Mouse (Mus musculus) limb, embryonic 11.5 days (tissue): ENCODE measurements around the gene Zfp804b. TPM values are rescaled to one million over a fixed set of nuclear protein-coding genes. Genes with fewer than 3 reads are reported as not detected.

Experiments used
- ATAC-seq: fragments of 200-750 bp; cut with Nextera tagmentation; 2 replicates; pipeline ENCODE4 v1.8.0; 2017; ENCODE audit warnings: low read depth; ENCODE audit not compliant: insufficient number of reproducible peaks, low FRiP score, low TSS enrichment
- DNase-seq: peaks from one replicate; pipeline ENCODE4 v3.0.0-alpha.2; 2015; ENCODE audit warnings: low spot score
- H3K27ac ChIP-seq: fragments of 300-500 bp; sonication (generic); replicated peaks from 2 replicates; pipeline ENCODE4 v1.5.1; 2014; ENCODE audit warnings: low read depth, mild to moderate bottlenecking, low read length
- H3K27me3 ChIP-seq: fragments of 300-500 bp; sonication (generic); 2 replicates; pipeline ENCODE4 v1.6.1; 2014; ENCODE audit warnings: mild to moderate bottlenecking, low read length, mixed read lengths; ENCODE audit not compliant: control insufficient read depth, insufficient read depth
- H3K36me3 ChIP-seq: fragments of 300-500 bp; sonication (generic); 2 replicates; pipeline ENCODE4 v1.6.1; 2014; ENCODE audit warnings: mild to moderate bottlenecking, low read length, moderate library complexity, mixed read lengths; ENCODE audit not compliant: control insufficient read depth, insufficient read depth
- H3K4me1 ChIP-seq: fragments of 300-500 bp; sonication (generic); 2 replicates; pipeline ENCODE4 v1.6.1; 2014; ENCODE audit warnings: low read length, mixed read lengths; ENCODE audit not compliant: control insufficient read depth, insufficient read depth
- H3K4me2 ChIP-seq: fragments of 300-500 bp; sonication (generic); 2 replicates; pipeline ENCODE4 v1.6.1; 2014; ENCODE audit warnings: low read depth, mild to moderate bottlenecking, moderate library complexity; ENCODE audit not compliant: severe bottlenecking
- H3K4me3 ChIP-seq: fragments of 300-500 bp; sonication (generic); 2 replicates; pipeline ENCODE4 v1.5.1; 2014; ENCODE audit warnings: low read depth, low read length
- H3K9ac ChIP-seq: fragments of 300-500 bp; sonication (generic); 2 replicates; pipeline ENCODE4 v1.6.1; 2014; ENCODE audit warnings: mild to moderate bottlenecking, low read length
- H3K9me3 ChIP-seq: fragments of 300-500 bp; sonication (generic); 2 replicates; pipeline ENCODE4 v1.6.1; 2016; ENCODE audit warnings: low read length; ENCODE audit not compliant: control insufficient read depth
- WGBS: fragments of 180-500 bp; shearing (Covaris S2); extraction: QIAGEN DNeasy Blood & Tissue Kit; methylation state at CpG from one replicate; pipeline ENCODE4 v1.1.7; 2014; 5-methylcytosine and 5-hydroxymethylcytosine counted together
- polyA plus RNA-seq: library from polyadenylated mRNA; unstranded; fragments of >200 nt; fragmentation: Nextera tagmentation; extraction: Ambion mirVana; gene quantifications from 2 replicates; pipeline ENCODE4 v1.2.1, GENCODE M21; 2014

Gene Zfp804b
- polyA plus RNA-seq, 1 experiment from 2014 or later = 0.09 TPM

GRCm38 (mm10) chr5:7177589-7177988 is 167.0 kb downstream of the Zfp804b start:
- DNase-seq (no peak), ATAC-seq (no peak)
- H3K4me3 ChIP-seq = no peak overlapping the region
- no peaks in the 10 kb centered on the region for H3K9me3 ChIP-seq
- H3K9ac ChIP-seq = no peak overlapping the region
- no peaks in the 10 kb centered on the region for H3K4me1 ChIP-seq
- H3K27ac ChIP-seq = no peak overlapping the region
- no peak overlapping the region for H3K4me2 ChIP-seq
- no peaks in the 10 kb centered on the region for H3K27me3 ChIP-seq
- H3K36me3 ChIP-seq = no peaks in the 10 kb centered on the region
- WGBS = 93% methylated on average over 9 of the region's 9 CpGs

DNA sequence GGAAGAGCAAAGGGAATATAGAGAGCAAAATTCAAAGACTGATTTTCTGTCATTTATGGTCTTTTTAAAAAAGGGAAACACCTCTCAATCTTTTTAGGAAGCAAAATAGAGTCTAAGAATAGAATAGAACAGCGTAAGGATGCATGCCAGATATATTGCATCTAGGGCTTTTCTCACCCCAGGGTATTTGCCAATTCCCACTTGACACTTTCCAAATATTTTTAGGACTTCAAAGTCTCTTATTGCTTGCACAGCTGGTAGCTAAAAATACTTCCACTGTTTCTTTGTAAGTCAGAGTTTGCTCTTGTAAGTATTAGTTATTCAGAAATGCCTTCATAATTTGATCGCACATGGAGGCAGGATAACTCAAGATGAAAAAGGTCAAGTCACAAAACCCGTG is 204.9 kb downstream of the Zfp804b start:
- no peaks in the 10 kb centered on the region for H3K9me3 ChIP-seq
- H3K9ac ChIP-seq = no peak overlapping the region
- no peak overlapping the region for H3K4me2 ChIP-seq
- ATAC-seq (no peak), DNase-seq (no peak)
- 86% methylated on average over 3 of the region's 3 CpGs for WGBS
- no peaks in the 10 kb centered on the region for H3K4me1 ChIP-seq
- H3K4me3 ChIP-seq = no peak overlapping the region
- H3K27ac ChIP-seq = no peak overlapping the region
- H3K36me3 ChIP-seq = no peaks in the 10 kb centered on the region
- H3K27me3 ChIP-seq = no peaks in the 10 kb centered on the region

GRCm38 (mm10) chr5:7102387-7102786 is 242.2 kb downstream of the Zfp804b start:
- Histone ChIP-seq H3K9me3 (no peaks in the 10 kb centered on the region), H3K36me3 (no peaks in the 10 kb centered on the region), H3K9ac (no peak overlapping the region), H3K4me2 (no peak overlapping the region), H3K27me3 (no peaks in the 10 kb centered on the region), H3K4me3 (no peak overlapping the region), H3K4me1 (no peaks in the 10 kb centered on the region), H3K27ac (no peak overlapping the region)
- ATAC-seq (no peak), DNase-seq (no peak)
- 33% methylated on average over 2 of the region's 2 CpGs for WGBS

DNA sequence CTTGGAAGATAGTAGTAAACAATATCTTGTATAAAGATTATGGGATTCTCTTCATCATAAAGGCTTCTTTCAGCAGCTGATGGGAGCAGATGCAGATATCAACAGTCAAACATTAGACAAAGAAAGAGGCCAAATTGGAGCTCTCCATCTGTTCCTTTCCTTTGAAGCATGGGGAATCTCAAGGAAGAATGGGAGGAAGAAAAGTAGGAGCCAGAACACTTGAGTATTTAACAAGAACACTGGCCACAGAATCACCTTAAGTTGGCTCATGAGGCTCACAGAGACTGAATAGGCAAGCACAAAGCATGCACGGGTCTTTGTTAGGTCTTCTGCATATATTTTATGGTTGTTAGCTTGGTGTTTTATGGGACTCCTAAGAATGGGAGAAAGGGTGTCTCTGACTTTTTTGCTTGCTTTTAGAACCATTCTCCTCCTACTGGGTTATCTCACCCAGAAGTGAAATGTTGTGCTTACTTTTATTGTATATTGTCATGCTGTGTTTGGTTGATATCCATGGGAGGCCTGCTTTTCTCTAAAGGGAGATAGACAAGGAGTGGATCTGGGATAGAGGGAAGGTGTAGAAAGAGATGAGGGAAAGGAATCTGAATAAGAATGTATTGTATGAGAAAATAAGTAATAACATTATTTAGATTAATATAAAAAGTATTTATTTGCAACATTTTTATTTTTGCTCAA is 270.5 kb downstream of the Zfp804b start:
- Histone ChIP-seq H3K9me3 (no peaks in the 10 kb centered on the region), H3K9ac (no peak overlapping the region), H3K36me3 (no peaks in the 10 kb centered on the region), H3K4me1 (no peaks in the 10 kb centered on the region), H3K4me2 (no peak overlapping the region), H3K27me3 (no peaks in the 10 kb centered on the region), H3K4me3 (no peak overlapping the region), H3K27ac (no peak overlapping the region)
- no peak for ATAC-seq
- WGBS = 83% methylated on average over 1 of the region's 1 CpGs
- DNase-seq = no peak

DNA sequence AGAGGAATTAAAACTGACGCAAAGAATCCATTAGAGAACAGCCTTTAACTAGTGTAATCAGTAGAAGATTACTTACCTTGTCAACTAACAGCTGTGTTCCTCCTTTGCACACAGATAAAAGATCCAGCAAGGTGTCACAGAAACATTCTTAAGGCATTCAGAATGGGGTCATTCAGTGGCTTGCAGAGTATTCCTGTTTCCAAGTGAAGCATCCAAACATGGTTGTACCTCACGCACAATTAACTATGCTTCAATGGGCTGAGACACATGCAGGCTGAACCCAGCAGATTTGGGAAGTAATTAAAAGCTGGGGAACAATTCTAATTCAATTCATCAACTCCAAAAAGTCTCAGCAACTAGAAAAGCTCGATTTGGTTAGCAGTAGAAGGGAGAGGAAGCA is 337.1 kb downstream of the Zfp804b start:
- Histone ChIP-seq H3K27ac (no peak overlapping the region), H3K9me3 (no peaks in the 10 kb centered on the region), H3K4me1 (no peaks in the 10 kb centered on the region), H3K4me2 (no peak overlapping the region), H3K4me3 (no peak overlapping the region), H3K36me3 (no peaks in the 10 kb centered on the region), H3K27me3 (no peaks in the 10 kb centered on the region), H3K9ac (no peak overlapping the region)
- 54% methylated on average over 3 of the region's 3 CpGs for WGBS
- no peak for ATAC-seq
- DNase-seq = no peak

GRCm38 (mm10) chr5:6983993-6984392 is 360.6 kb downstream of the Zfp804b start:
- Histone ChIP-seq H3K9ac (no peak overlapping the region), H3K27ac (no peak overlapping the region), H3K27me3 (no peaks in the 10 kb centered on the region), H3K4me3 (no peak overlapping the region), H3K4me2 (no peak overlapping the region), H3K4me1 (no peaks in the 10 kb centered on the region), H3K36me3 (no peaks in the 10 kb centered on the region), H3K9me3 (no peaks in the 10 kb centered on the region)
- no peak for ATAC-seq
- 90% methylated on average over 4 of the region's 4 CpGs for WGBS
- no peak for DNase-seq

GRCm38 (mm10) chr5:6934837-6935236 is 409.7 kb downstream of the Zfp804b start:
- no peaks in the 10 kb centered on the region for H3K4me1 ChIP-seq
- no peaks in the 10 kb centered on the region for H3K27me3 ChIP-seq
- ATAC-seq (no peak), DNase-seq (no peak)
- H3K9me3 ChIP-seq = no peaks in the 10 kb centered on the region
- no peak overlapping the region for H3K4me2 ChIP-seq
- WGBS = 60% methylated on average over 1 of the region's 1 CpGs
- H3K4me3 ChIP-seq = no peak overlapping the region
- no peak overlapping the region for H3K27ac ChIP-seq
- no peaks in the 10 kb centered on the region for H3K36me3 ChIP-seq
- no peak overlapping the region for H3K9ac ChIP-seq

- Histone ChIP-seq H3K27me3 (no peaks in the 10 kb centered on the region), H3K36me3 (no peaks in the 10 kb centered on the region), H3K9me3 (no peaks in the 10 kb centered on the region), H3K4me3 (no peak overlapping the region), H3K9ac (no peak overlapping the region), H3K4me2 (no peak overlapping the region), H3K4me1 (no peaks in the 10 kb centered on the region), H3K27ac (no peak overlapping the region)
- 92% methylated on average over 3 of the region's 3 CpGs for WGBS
- DNase-seq (no peak), ATAC-seq (no peak)
Measured at GRCm38 (mm10) chr5:6911290-6911689, 433.3 kb downstream of the Zfp804b start.

DNA sequence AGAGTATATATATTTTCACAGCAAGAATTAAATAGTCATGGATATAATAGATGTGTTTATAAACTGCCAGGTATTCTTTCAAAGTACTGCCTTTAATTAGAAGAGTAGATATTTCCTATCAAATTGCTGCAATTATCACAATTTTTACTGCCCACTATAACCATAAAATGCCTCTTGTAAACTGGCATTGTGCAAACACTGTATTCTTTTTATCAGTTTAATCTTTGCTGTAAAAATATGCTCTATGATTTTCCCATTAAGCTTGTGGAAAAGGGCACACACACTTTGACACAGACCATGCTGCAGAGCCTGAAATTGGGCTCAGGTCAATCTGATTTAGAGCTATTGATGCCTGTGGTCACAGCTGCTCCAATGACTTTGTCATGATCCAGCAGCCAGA is 463.2 kb downstream of the Zfp804b start:
- Histone ChIP-seq H3K4me2 (no peak overlapping the region), H3K36me3 (no peaks in the 10 kb centered on the region), H3K4me3 (no peak overlapping the region), H3K27me3 (no peaks in the 10 kb centered on the region), H3K9me3 (no peaks in the 10 kb centered on the region), H3K9ac (no peak overlapping the region), H3K27ac (no peak overlapping the region), H3K4me1 (no peaks in the 10 kb centered on the region)
- ATAC-seq (no peak), DNase-seq (no peak)
